Mouse (Mus musculus) heart, embryonic 15.5 days (tissue): ENCODE data around the gene Tiam1. TPM values are rescaled to one million over a fixed set of nuclear protein-coding genes. Genes with fewer than 3 reads are reported as not detected.

Source experiments
- ATAC-seq: fragments of 200-750 bp; cut with Nextera tagmentation; replicated peaks from 2 replicates; pipeline ENCODE4 v1.8.0; 2017; ENCODE audit warnings: low read depth, moderate TSS enrichment; ENCODE audit not compliant: insufficient number of reproducible peaks, insufficient read depth, low FRiP score
- H3K27ac ChIP-seq: fragments of 300-500 bp; sonication (generic); 2 replicates; pipeline ENCODE4 v1.5.1; 2015; ENCODE audit warnings: mild to moderate bottlenecking, inconsistent platforms
- H3K27me3 ChIP-seq: fragments of 300-500 bp; sonication (generic); 2 replicates; pipeline ENCODE4 v1.6.1; 2015; ENCODE audit warnings: inconsistent platforms
- H3K36me3 ChIP-seq: fragments of 300-500 bp; sonication (generic); 2 replicates; pipeline ENCODE4 v1.6.1; 2015; ENCODE audit warnings: mild to moderate bottlenecking, inconsistent platforms
- H3K4me1 ChIP-seq: fragments of 300-500 bp; sonication (generic); replicated peaks from 2 replicates; pipeline ENCODE4 v1.6.1; 2015; ENCODE audit warnings: inconsistent platforms
- H3K4me2 ChIP-seq: fragments of 300-500 bp; sonication (generic); 2 replicates; pipeline ENCODE4 v1.6.1; 2015; ENCODE audit warnings: inconsistent platforms, mild to moderate bottlenecking, moderate library complexity
- H3K4me3 ChIP-seq: fragments of 300-500 bp; sonication (generic); 2 replicates; pipeline ENCODE4 v1.5.1; 2015; ENCODE audit warnings: mild to moderate bottlenecking, inconsistent platforms
- H3K9ac ChIP-seq: fragments of 300-500 bp; sonication (generic); 2 replicates; pipeline ENCODE4 v1.6.1; 2015; ENCODE audit warnings: mild to moderate bottlenecking, inconsistent platforms
- H3K9me3 ChIP-seq: fragments of 300-500 bp; sonication (generic); replicated peaks from 2 replicates; pipeline ENCODE4 v1.6.1; 2016; ENCODE audit warnings: inconsistent platforms
- WGBS: fragments of 180-500 bp; shearing (Covaris S2); methylation state at CpG from one replicate; pipeline ENCODE4 v1.1.7; 2015; ENCODE audit warnings: mixed read lengths; 5-methylcytosine and 5-hydroxymethylcytosine counted together
- polyA plus RNA-seq: library from polyadenylated mRNA; unstranded; fragments of >200 nt; fragmentation: Nextera tagmentation; extraction: Ambion mirVana; gene quantifications from 2 replicates; pipeline ENCODE4 v1.2.1, GENCODE M21; 2015

Tiam1 gene
- polyA plus RNA-seq, 1 experiment from 2014 or later, result 7.6 TPM

DNA sequence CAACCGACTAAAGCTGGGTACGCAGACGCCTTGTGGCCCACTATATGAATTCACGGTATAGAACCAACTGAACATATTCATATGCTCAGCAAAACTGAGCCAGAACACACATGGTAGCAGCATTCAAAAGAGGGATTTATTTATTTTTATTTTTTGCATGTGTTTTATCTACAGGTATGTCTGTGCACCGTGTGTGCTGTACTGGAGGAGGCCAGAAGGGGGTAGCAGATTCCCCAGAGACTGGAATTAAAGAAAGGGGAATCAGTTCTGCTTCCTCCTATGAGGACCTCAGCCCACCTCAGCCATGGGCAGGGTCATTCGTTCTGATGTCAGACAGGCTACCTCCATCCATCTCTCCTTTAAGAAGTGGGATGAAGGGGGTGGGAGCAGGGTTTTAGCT lies 273.5 kb downstream of the Tiam1 start:
- Histone ChIP-seq H3K4me3 (no peak overlapping the region), H3K36me3 (no peaks in the 10 kb centered on the region), H3K4me1 (peaks cover 19% of the 10 kb centered on the region), H3K4me2 (no peak overlapping the region), H3K9ac (no peak overlapping the region), H3K27ac (no peak overlapping the region), H3K27me3 (no peaks in the 10 kb centered on the region), H3K9me3 (no peaks in the 10 kb centered on the region)
- 95% methylated on average over 6 of the region's 6 CpGs for WGBS
- ATAC-seq, result no peak

DNA sequence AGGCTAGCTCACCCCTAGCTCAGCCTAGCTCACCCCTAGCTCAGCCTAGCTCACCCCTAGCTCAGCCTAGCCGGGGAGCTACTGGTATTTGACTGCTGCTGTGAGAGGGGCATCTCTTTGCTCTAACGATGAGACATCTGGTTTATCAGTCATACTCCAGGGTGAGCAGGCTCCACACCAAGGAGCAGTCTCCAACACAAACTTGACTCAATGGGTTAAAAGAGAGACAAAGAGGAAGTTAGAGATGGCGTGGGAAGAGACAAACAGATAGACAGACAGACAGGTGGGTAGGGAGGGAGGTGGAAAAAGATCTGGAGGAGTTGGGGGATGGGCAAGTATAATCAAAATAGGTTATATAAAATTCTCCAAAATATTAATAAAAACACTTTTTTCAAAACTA lies 275.1 kb downstream of the Tiam1 start:
- Histone ChIP-seq H3K9ac (no peak overlapping the region), H3K27me3 (no peaks in the 10 kb centered on the region), H3K4me1 (peaks cover 18% of the 10 kb centered on the region), H3K27ac (no peak overlapping the region), H3K36me3 (no peaks in the 10 kb centered on the region), H3K4me3 (no peak overlapping the region), H3K4me2 (no peak overlapping the region), H3K9me3 (no peaks in the 10 kb centered on the region)
- 70% methylated on average over 3 of the region's 3 CpGs for WGBS
- ATAC-seq, result no peak

GRCm38 (mm10) chr16:89867212-89867829 lies 276.2 kb downstream of the Tiam1 start:
- Histone ChIP-seq H3K27ac (no peak overlapping the region), H3K36me3 (no peaks in the 10 kb centered on the region), H3K4me1 (peaks cover 15% of the 10 kb centered on the region), H3K9ac (no peak overlapping the region), H3K9me3 (no peaks in the 10 kb centered on the region), H3K27me3 (no peaks in the 10 kb centered on the region), H3K4me2 (no peak overlapping the region), H3K4me3 (no peak overlapping the region)
- 85% methylated on average over 26 of the region's 26 CpGs for WGBS
- ATAC-seq, result no peak

- Histone ChIP-seq H3K27ac (no peak overlapping the region), H3K36me3 (no peaks in the 10 kb centered on the region), H3K9me3 (no peaks in the 10 kb centered on the region), H3K9ac (no peak overlapping the region), H3K4me1 (peaks cover 6% of the 10 kb centered on the region; the same call in 1 of the 2 replicates), H3K4me2 (no peak overlapping the region), H3K4me3 (no peak overlapping the region), H3K27me3 (no peaks in the 10 kb centered on the region)
- 88% methylated on average over 17 of the region's 17 CpGs for WGBS
- no peak for ATAC-seq
Observed at GRCm38 (mm10) chr16:89865136-89865535, 278.4 kb downstream of the Tiam1 start.

DNA sequence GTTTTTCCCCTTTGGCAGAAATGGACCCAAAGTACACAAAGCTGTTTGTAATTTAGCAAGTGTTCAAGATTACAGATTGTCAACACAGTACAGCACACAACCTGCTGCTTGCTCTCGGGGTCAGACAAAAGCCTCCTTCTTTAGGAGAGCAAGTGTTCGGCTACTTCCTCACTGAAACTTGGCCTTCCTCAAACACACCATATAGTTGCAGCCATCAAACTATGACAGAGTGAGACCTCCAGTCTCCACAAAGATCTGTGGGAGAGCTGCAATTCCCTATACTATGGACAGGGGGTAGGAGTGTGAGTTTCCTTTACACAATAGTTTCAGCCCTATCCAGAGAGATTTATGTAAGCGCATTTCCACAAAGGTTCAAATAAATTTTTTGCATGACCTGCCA lies 278.9 kb downstream of the Tiam1 start:
- Histone ChIP-seq H3K9me3 (no peaks in the 10 kb centered on the region), H3K27ac (no peak overlapping the region), H3K9ac (no peak overlapping the region), H3K36me3 (no peaks in the 10 kb centered on the region), H3K4me3 (no peak overlapping the region), H3K4me1 (peaks cover 6% of the 10 kb centered on the region; the same call in 1 of the 2 replicates), H3K27me3 (no peaks in the 10 kb centered on the region), H3K4me2 (no peak overlapping the region)
- ATAC-seq, result no peak
- 76% methylated on average over 3 of the region's 3 CpGs for WGBS

DNA sequence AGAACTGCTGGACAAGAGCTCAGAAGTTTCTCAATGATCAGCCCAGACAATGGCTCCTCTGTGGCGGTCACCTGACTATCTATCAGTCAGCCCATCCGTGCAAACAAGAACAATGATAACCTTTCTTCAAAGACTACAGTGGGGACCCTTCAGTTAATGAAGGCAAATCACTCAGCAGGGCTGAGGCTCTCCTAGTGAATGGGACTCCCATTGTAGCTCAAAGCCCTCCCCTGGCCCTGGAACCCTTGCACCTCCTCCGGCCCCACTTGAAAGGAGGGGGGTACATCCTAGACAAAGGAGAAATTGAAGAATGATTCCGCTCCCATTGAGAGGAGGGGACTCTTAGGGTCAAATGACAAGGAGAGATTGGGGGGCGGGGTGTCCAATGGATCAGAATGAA lies 280.3 kb downstream of the Tiam1 start:
- no peaks in the 10 kb centered on the region for H3K27me3 ChIP-seq
- H3K4me1 ChIP-seq, result peaks cover 6% of the 10 kb centered on the region; the same call in 1 of the 2 replicates
- no peak for ATAC-seq
- H3K9me3 ChIP-seq, result no peaks in the 10 kb centered on the region
- H3K27ac ChIP-seq, result no peak overlapping the region
- no peak overlapping the region for H3K4me3 ChIP-seq
- H3K4me2 ChIP-seq, result no peak overlapping the region
- no peaks in the 10 kb centered on the region for H3K36me3 ChIP-seq
- 52% methylated on average over 5 of the region's 5 CpGs for WGBS
- no peak overlapping the region for H3K9ac ChIP-seq

DNA sequence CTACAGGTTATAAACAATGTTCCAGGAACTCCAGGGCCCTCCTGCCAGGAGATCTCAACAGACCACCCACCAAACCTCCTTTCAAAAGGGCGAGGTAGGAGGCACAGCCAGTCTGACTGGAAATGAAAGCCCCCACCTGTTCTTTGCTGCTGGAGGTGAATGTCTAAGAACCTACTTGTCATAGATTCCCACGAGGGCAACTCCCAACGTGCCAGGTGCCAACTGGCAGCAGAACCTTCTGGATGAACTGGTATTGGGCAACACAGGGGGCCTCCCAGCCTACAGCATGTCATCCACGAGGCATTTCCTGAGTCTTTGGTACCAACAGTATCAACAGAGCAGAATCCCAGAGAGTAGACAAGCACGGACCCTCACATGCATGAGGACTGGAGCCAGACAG lies 282.0 kb downstream of the Tiam1 start:
- H3K27me3 ChIP-seq, result no peaks in the 10 kb centered on the region
- no peak for ATAC-seq
- H3K4me3 ChIP-seq, result no peak overlapping the region
- WGBS, result 54% methylated on average over 5 of the region's 5 CpGs
- no peak overlapping the region for H3K9ac ChIP-seq
- no peak overlapping the region for H3K27ac ChIP-seq
- no peaks in the 10 kb centered on the region for H3K9me3 ChIP-seq
- no peak overlapping the region for H3K4me2 ChIP-seq
- no peaks in the 10 kb centered on the region for H3K36me3 ChIP-seq
- H3K4me1 ChIP-seq, result peaks cover 6% of the 10 kb centered on the region; the same call in 1 of the 2 replicates

DNA sequence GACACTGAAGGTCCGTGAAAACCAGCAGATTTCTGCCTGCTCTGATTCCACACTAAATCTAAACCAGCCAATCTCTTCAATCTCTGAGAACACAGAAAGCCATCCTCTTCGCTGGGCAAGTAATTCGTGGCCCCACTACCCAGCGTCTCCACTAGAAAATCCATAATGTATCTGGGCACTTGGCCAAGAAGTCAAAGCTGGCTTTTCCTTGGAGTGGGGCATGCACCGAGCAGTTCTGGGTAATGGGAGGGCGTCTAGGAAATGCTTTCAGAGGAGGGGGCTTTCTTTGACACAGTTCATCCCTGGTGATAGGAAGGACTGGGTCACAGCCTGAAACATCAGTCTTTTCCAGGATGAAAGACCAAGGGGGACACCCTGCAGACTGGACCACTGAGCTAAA lies 282.9 kb downstream of the Tiam1 start:
- 61% methylated on average over 6 of the region's 6 CpGs for whole genome bisulfite sequencing
- no peak overlapping the region for H3K4me3 ChIP-seq
- ATAC-seq, result no peak
- H3K4me1 ChIP-seq, result peaks cover 6% of the 10 kb centered on the region; the same call in 1 of the 2 replicates
- no peaks in the 10 kb centered on the region for H3K36me3 ChIP-seq
- H3K27ac ChIP-seq, result no peak overlapping the region
- no peaks in the 10 kb centered on the region for H3K9me3 ChIP-seq
- H3K9ac ChIP-seq, result no peak overlapping the region
- no peaks in the 10 kb centered on the region for H3K27me3 ChIP-seq
- no peak overlapping the region for H3K4me2 ChIP-seq

- whole genome bisulfite sequencing, result 69% methylated on average over 3 of the region's 3 CpGs
Observed at GRCm38 (mm10) chr16:89857666-89858065, 285.9 kb downstream of the Tiam1 start.

GRCm38 (mm10) chr16:89854731-89855130 lies 288.8 kb downstream of the Tiam1 start:
- no peak for ATAC-seq
- no peaks in the 10 kb centered on the region for H3K9me3 ChIP-seq
- no peak overlapping the region for H3K27ac ChIP-seq
- H3K4me2 ChIP-seq, result no peak overlapping the region
- H3K4me1 ChIP-seq, result no peaks in the 10 kb centered on the region
- H3K4me3 ChIP-seq, result no peak overlapping the region
- no peak overlapping the region for H3K9ac ChIP-seq
- no peaks in the 10 kb centered on the region for H3K36me3 ChIP-seq
- H3K27me3 ChIP-seq, result no peaks in the 10 kb centered on the region
- 72% methylated on average over 8 of the region's 8 CpGs for WGBS

More at GRCm38 (mm10) chr16:89857666-89858065, 285.9 kb downstream of the Tiam1 start:
- Histone ChIP-seq H3K9me3 (no peaks in the 10 kb centered on the region), H3K4me1 (no peaks in the 10 kb centered on the region), H3K27ac (no peak overlapping the region), H3K4me3 (no peak overlapping the region), H3K4me2 (no peak overlapping the region), H3K36me3 (no peaks in the 10 kb centered on the region), H3K9ac (no peak overlapping the region), H3K27me3 (no peaks in the 10 kb centered on the region)
- no peak for ATAC-seq

- WGBS, result 70% methylated on average over 9 of the region's 9 CpGs
- Histone ChIP-seq H3K4me1 (no peaks in the 10 kb centered on the region), H3K4me2 (no peak overlapping the region), H3K9ac (no peak overlapping the region), H3K27me3 (no peaks in the 10 kb centered on the region), H3K36me3 (no peaks in the 10 kb centered on the region; the same call in 1 of the 2 replicates), H3K4me3 (no peak overlapping the region), H3K27ac (no peak overlapping the region), H3K9me3 (no peaks in the 10 kb centered on the region)
- ATAC-seq, result no peak
Observed at GRCm38 (mm10) chr16:89851333-89851732, 292.2 kb downstream of the Tiam1 start.
